Mouse (Mus musculus) embryo, embryonic 10 days (tissue): ENCODE results near the gene Hormad2.
A peak's percentile ranks its signal among the peaks of the same experiment; 100 is the strongest.

Source experiments
- DNase-seq: peaks from one replicate; pipeline ENCODE4 v3.0.0-alpha.2; 2015; ENCODE audit warnings: low spot score

Gene Hormad2

GRCm38 (mm10) chr11:4440978-4441377 lies at the start of gene Hormad2:
TSS of gene Hormad2 (minus strand) at chr11:4441105.
- DNase-seq = peak; percentile 45

GRCm38 (mm10) chr11:4489207-4489606 lies 48.3 kb upstream of the Hormad2 start:
- DNase-seq = no peak

DNA sequence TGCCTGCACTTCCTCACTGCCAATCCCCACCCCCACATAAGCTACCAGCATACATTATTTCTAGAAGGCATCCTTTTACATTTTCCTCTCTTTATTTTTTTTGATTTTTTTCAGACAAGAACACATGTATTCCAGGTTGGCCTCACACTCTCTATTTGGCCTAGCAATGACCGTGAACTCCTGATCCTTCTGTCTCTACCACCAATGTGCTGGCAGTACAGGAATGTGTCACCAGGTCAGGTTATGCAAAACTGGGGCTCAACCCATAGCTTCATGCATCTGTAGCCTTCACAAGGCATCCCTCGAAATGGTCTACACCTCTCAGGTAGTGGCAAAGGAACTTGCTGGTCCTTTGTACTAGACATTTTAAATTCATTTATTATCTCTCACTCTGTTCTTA lies 47.9 kb upstream of the Hormad2 start:
- DNase-seq = no peak

DNA sequence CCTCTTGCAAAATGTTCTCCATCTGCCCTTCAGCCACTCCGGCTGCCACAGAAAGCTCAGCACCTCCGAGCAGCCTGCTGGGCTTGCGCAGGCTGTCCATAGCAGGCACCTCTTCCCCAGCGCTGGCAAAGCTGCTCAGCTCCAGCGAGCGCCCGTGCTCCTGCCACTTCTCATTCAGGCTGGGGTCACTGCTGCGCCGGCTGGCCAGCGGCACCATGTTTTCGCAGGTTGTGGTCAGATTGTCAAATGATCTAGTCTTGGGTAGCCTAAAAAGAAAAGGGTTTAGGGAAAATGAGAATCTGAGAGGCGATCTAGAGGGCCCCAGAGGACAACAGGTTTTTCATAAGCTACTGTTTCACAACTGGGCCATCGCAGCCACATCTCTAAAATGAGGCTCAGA lies 47.5 kb upstream of the Hormad2 start:
- DNase-seq = no peak

GRCm38 (mm10) chr11:4487401-4487965 lies 46.6 kb upstream of the Hormad2 start:
- DNase-seq = no peak

- no peak for DNase-seq
Observed at GRCm38 (mm10) chr11:4484541-4484940, 43.6 kb upstream of the Hormad2 start.

GRCm38 (mm10) chr11:4482641-4483040 lies 41.7 kb upstream of the Hormad2 start:
- no peak for DNase-seq

DNA sequence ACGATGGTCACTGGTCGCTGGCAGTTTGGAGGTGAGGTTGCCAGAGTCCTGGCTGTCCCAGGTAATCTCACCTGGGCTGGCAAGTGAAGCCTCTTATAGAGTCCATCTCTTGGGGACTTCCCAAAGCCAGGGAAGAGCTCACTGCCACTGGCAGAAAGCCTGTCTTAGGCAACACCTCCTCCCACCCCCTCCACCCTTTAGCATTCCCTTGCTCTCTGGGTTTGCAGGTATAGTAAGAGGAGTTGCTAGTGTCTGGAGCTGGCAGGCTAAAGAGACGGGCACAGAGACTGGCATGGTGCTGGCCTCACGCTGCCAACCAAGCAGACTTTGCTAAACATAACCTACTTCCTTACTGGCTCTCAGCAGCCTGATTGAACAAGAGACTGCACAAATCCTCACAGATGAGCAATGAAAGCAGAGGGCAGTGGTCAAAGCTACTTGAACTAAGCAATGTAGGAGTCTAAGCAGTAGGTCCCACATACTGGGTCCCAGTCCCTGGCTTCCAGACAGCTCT lies 35.3 kb upstream of the Hormad2 start:
- no peak for DNase-seq

GRCm38 (mm10) chr11:4472464-4473179 lies 31.7 kb upstream of the Hormad2 start:
- DNase-seq = no peak

GRCm38 (mm10) chr11:4471734-4472133 lies 30.8 kb upstream of the Hormad2 start:
- DNase-seq = no peak

GRCm38 (mm10) chr11:4471251-4471650 lies 30.3 kb upstream of the Hormad2 start:
- DNase-seq = no peak

DNA sequence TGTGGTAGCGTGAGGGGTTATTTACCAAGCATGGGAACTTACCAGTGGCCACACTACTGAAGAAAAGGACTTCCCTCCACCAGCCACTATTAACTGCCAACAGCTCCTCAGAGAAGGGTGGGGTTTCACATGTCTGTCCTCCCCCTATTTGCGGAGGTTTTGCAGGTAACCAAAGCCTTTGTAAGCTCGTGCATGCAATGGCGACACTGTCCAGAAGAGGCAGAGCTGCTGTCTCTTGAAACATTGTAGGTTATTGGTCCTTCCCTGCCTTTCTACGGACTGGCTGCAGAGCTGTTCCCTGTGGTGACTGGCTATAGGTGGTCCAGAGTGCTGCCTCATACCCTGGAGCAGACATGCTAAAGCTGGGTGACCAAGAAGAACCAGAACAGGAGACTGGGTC lies 28.2 kb upstream of the Hormad2 start:
- no peak for DNase-seq

DNA sequence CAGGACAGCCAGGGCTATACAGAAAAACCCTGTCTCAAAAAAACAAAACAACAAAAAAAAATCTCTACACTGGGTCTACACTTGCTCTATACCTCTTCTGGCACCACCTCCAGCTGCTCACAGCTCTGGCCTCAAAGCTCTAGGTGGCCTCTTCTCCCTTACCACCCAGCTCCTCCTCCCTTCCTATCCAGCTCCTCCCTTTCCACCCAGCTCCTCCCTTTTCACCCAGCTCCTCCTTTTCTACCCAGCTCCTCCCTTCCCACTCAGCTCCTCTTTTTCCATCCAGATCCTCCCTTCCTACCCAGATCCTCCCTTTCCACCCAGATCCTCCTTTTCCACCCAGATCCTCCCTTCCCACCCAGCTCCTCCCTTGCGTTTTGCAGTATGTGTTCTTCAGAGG lies 26.5 kb upstream of the Hormad2 start:
- no peak for DNase-seq

- DNase-seq = peak; percentile 6
Observed at GRCm38 (mm10) chr11:4466191-4466590, 25.3 kb upstream of the Hormad2 start.

DNA sequence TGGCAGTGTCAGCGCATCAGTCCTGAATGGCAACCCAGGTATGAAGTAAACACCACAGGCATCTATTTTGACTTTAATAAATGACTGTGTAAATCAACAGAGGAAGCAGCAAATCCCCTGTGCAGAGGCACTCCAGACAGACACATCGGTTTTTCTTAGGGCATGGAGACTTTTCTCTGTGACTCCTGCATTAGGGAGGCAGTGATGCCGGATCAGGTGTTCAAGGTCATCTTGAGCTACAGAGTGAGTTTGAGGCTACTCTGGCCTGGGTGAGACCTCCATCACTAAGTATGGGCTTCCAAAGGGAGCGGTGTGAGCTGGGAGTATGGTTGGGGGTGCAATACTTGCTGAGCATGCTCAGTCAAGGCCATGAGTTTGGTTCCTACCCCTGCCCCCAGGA lies 23.7 kb upstream of the Hormad2 start:
- DNase-seq = no peak

DNA sequence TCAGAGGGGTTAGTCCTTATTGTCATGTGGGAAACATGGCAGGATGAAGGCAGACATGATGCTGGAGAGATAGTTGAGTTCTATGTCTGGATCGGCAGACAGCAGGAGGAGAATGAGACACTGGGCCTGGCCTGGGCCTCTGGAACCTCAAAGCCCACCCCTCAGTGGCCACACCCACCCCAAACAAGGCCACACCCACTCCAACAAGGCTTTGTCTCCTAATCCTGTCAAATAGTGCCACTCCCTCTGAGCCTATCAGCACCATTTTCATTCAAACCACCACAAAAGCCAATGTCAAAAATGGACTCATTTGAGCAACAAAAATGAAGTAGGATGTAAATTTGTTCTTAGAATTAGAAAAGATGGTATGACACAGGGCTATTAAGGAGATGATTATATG lies 23.3 kb upstream of the Hormad2 start:
- DNase-seq = no peak

DNA sequence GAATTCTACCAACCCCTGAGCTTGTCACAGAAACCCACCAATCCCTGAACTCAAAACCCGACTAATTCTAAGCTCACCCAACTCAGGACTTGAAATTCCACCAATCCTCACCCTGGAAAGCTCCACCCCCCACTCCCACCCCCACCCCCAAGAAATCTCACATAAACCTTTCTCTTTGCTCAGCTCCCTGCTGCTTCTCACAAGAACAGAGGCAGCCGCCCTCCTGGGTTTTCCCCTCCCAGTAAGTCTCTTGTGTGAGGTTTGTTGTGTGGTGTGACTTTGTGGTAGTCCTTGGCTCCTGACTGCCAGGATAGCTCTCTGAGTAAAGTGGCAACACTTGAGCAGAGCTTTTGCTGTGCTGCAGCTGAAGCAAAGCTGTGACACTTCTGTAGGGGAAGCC lies 22.0 kb upstream of the Hormad2 start:
- DNase-seq = no peak

DNA sequence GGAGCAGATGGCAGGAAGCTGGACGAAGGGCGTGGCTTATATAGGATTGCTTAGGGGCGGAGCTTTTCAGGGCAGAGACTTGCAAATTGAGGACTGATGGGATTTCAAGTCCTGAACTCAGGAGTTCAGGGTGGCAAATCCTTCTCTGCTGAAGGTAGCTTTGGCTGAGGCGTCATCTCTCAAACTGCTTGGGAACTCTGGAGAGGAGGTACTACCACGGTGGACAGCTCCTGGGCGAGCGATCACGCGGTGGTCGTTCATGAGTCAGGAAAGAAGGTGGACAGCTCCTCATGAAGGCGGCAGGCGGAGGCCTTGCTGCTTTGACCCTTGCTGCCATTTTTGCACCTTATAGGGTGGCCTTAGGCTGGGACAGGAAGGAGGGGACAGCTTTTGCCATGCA lies 20.2 kb upstream of the Hormad2 start:
- peak; percentile 67 for DNase-seq

GRCm38 (mm10) chr11:4460615-4461014 lies 19.7 kb upstream of the Hormad2 start:
- no peak for DNase-seq

GRCm38 (mm10) chr11:4454895-4455535 lies 14.1 kb upstream of the Hormad2 start:
- DNase-seq = no peak

- DNase-seq = no peak
Observed at GRCm38 (mm10) chr11:4452467-4453184, 11.7 kb upstream of the Hormad2 start.

DNA sequence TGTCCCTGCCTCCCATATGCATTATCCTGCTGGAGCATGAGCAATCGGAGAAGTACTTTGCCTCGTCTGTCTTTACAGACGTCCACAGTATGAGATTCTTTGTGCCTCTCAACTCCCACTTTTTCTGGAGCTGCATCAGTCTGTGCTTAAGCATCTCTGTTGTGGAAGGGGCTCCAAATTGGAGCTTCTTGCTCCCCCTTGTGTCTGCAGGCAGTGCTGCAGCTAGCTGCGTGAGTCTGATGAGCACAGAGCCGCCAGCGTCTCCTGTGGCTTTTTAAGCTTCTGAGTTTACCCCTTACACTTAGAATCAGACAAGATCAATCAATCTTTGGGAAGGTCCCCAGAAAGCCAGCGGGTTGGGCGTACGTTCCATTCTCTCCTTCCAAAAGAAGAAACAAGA lies 10.2 kb upstream of the Hormad2 start:
- peak; percentile 80 for DNase-seq
